Mouse (Mus musculus): ENCODE measurements around the gene Tmem8b. TPM values are rescaled to one million over a fixed set of nuclear protein-coding genes. Genes with fewer than 3 reads are reported as not detected.

Gene Tmem8b
- 10 to 100 TPM in 1 of 2 experiments, 1 to 10 TPM in 1; 6.6 to 10.7 TPM for total RNA-seq (2021)
- long read RNA-seq, experiment 1, partial matches to known transcripts: 5 of 8 reads
- long read RNA-seq, experiment 1, other reads (novel, unspliced or antisense): 3 of 8 reads
- long read RNA-seq, experiment 2, partial matches to known transcripts: 0 of 2 reads
- long read RNA-seq, experiment 2, other reads (novel, unspliced or antisense): 2 of 2 reads

DNA sequence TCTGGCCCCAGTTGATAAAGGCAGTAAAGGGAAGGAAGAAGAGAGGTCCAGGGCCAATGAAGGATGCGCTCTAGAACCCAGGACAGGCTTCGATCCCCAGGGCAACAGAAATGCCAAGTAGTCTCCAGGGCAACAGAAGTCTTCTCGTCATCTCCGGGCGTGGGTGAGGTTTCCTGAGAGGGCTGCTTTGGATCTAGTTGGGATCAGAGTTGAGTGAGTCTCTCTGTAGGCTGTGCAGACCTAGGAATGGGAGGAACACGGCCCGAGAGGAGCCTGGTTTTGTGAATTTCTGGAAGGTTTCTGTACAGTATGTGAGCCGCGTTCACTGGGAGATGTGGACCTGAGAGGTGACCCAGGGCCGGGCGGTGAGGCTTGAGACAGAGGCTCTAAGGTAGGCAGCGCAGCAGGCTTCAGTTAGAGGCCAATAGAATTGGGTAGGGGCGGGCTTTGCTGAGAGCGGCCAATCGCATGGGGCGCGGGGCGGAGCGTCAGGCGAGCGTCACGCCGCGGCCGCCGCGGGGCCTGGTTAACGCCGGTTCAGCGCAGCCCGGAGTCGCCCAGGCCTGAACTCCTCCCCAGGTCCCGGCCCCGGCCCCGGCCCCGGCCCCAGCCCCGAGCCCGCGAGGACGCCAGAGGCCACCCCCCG is at the start of gene Tmem8b, which contains the start of gene Fam221b:
TSS of gene Tmem8b (plus strand) at position 190 of the 646 bp plus-strand sequence.
TSS of gene Fam221b (minus strand) at position 364 of the 646 bp plus-strand sequence.
- DNase-seq: peak; percentile 94

DNA sequence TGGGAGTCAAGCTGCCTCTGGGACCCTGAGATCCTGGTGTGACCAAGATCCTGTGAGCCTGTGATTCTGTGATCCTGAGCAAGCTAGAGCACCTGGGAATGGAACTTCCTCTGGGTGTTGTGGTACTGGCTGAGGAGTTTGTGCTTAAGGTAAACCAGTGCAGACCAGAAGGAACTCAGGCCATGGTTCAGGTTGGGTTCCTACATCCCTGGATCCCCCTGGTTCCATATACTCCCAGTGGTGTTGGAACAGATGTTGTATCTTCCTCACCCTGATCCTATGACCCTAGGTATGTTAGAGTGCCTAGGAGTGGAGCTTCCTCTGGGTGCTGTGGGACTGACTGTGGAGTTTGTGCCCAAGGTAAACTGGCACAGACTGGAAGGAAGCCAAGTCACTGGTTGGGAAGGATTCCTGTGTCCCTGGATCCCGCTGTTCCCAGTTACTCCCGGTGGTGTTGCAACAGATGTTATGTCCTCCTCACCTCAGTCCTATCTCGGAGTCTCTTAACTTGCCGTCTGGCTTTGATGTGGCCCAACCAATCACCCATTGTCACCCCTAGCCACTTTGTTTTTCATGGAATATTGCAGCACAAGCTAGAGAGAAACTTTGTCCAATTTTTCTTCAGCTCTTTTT is 48.5 kb upstream of the Tmem8b start:
- no peak for DNase-seq

GRCm38 (mm10) chr4:43629106-43629817 is 39.5 kb upstream of the Tmem8b start:
- DNase-seq: no peak

DNA sequence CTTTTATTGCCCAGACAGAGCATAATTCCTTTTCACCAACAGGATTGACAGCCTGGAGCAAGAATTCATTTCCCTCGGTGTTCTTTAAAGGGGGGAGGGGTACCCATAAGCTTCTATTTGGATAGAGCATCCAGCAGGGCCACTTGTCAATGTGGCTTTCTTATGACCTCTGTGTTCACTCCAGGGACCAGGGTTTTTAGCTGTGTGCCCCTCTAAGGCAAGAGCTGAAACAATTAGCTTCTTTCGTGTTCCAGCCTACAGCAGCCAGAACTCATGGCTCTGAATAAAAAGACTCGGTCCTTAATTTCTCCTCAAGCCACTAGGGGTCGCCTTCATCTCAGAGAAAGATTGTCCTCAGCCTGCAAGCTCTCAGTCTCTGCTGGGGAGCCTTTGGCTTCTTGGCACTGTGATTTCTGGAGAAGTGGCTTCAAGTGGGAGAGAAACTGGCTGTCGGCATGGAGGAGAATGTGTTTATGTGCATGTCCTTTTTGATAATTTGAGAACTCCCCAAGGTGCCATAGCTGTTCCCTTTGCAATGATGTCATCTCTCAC is 38.7 kb upstream of the Tmem8b start:
- DNase-seq: peak; percentile 86

GRCm38 (mm10) chr4:43630671-43631045 is 38.1 kb upstream of the Tmem8b start:
- no peak for DNase-seq

DNA sequence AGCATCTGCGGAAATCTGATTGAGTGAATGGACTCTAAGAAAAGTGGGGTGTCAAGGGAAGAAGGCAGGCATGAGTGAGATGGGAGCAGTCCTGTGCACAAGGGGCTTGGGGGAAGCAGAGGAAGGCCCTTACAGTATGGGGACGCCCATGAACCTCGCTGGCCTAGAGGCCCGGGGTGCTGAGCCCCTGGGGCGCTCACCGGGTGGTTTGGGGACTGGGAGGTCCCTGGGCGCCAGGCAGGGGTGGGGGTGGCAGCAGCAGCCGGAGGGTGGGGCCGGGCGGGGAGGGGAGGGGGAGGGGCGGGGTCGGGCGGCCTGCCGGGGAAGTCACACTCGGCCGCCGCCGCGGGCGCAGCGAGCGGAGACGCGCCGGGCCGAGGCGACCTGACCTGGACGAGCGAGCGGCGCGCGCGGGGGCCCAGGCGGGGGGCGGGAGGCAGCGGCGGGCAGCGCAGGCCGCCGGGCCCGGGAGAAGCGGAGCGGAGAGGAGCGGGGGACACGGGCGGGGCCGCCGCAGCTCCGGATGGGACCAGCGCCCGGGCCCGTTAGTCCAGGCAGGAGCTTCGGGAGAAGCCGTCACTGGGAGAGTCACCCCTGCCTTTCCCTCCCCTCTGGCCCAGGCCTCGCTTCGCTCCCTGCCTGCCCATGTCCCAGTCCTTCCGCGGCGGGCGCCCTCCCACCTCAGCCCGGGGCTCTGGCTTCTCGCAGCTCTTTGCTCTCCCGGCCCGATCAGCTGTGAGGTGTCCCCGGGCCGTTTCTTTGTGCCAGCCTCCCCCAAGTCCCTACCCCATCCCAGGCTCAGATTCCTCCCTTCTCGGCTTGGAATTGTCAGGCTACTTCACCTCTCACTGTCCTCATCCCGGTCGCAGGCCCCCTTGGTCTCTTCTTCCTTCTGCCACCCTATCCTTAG is 37.5 kb upstream of the Tmem8b start, which contains the start of gene Npr2:
TSS of gene Npr2 (plus strand) at position 890 of the 910 bp plus-strand sequence.
- peak; percentile 71 for DNase-seq

GRCm38 (mm10) chr4:43631956-43632920 is 36.5 kb upstream of the Tmem8b start:
- peak; percentile 31 for DNase-seq

GRCm38 (mm10) chr4:43633296-43633695 is 35.5 kb upstream of the Tmem8b start:
- DNase-seq: no peak

- no peak for DNase-seq
Measured at GRCm38 (mm10) chr4:43633736-43634135, 35.0 kb upstream of the Tmem8b start.

DNA sequence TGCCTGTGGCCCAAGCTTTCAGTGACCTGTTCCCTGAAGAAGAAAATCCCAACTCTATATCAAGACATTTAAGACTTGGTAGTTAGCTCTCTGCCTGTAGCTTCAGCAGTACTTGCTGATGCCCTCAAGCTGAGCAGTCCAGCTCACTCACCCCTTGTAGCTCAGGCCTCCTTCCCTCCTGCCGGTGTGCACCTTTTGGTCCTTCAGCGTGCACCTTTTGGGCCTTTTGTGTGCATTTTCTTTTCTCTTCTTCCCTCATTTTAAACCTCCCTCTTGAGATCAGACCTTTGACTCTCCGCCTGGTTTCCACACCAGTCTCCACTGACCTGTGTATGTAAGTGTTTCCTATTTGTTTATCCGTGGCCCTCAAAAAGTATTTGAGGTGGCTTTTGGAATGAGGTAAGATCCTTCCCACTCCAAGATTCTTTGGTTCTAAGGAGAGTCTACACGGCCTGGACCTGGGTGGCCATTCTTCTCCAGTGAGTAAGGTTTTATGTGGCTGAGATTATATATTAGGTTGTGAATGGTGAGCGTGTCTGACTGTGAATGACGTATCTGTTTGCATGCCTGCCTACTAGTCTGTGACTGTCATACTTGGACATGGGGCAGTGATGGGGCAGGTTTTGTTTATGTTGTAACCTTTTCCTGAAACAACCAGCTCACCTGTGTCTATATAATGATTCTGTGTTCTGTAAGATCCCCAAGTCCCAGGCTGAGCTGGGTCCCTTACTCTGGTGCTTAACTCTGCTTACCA is 34.0 kb upstream of the Tmem8b start:
- no peak for DNase-seq

GRCm38 (mm10) chr4:43636751-43637150 is 32.0 kb upstream of the Tmem8b start:
- DNase-seq: no peak

DNA sequence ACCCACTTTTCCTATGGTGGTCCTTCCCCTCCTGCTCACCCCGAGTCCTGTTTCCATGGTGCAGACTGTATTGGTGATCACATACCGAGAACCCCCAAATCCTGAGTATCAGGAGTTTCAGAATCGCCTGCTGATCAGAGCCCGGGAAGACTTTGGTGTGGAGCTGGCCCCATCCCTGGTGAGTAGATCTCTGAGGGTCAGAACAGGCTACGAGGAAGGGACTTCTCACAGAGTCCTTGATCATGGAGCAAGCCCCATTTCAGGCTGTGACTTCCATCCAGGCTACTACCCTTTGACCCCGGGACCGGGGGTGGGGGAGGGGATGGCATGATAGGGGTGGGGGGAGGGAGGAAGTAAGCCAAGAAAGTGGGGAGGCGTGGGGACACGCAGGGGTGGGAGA is 28.7 kb upstream of the Tmem8b start:
- peak; percentile 0 for DNase-seq

DNA sequence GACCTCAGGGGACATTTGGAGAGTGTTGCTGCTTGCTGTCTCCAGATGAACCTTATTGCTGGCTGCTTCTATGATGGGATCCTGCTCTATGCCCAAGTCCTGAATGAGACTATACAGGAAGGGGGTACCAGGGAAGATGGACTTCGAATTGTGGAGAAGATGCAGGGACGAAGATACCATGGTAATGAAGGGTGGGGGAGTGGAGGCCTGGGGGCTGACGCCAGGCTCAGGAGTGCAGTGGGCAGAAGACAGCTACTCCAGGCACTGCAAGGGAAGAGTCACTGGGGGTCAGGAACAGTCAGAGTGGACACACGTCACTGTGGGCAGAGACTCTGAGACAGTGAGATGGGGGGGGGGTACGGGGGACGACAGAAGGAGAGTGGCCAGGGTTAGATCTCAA is 28.3 kb upstream of the Tmem8b start:
- no peak for DNase-seq

DNA sequence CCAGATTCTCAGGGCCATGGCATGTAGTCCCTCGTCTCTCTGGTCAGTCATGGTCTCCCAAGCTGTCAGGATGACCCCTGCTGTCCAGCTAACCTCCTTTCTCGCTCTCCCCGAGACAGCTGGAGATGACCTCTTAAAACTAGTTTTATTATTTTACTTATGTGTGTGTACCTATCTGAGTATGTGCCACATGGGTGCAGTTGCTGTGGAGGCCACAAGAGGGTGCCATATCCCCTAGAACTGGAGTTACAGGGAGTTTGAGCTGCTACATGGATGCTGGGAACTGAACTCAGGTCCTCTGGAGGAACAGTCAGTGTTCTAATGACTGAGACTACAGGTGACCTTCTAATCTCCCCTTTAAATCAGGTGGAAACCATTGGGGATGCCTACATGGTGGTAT is 19.0 kb upstream of the Tmem8b start:
- no peak for DNase-seq

- DNase-seq: no peak
Measured at GRCm38 (mm10) chr4:43652726-43653125, 16.0 kb upstream of the Tmem8b start.

GRCm38 (mm10) chr4:43653161-43654015 is 15.4 kb upstream of the Tmem8b start, which contains the start of gene Spag8:
Spag8 (minus strand) TSS chr4:43653594.
- peak; percentile 49 for DNase-seq

DNA sequence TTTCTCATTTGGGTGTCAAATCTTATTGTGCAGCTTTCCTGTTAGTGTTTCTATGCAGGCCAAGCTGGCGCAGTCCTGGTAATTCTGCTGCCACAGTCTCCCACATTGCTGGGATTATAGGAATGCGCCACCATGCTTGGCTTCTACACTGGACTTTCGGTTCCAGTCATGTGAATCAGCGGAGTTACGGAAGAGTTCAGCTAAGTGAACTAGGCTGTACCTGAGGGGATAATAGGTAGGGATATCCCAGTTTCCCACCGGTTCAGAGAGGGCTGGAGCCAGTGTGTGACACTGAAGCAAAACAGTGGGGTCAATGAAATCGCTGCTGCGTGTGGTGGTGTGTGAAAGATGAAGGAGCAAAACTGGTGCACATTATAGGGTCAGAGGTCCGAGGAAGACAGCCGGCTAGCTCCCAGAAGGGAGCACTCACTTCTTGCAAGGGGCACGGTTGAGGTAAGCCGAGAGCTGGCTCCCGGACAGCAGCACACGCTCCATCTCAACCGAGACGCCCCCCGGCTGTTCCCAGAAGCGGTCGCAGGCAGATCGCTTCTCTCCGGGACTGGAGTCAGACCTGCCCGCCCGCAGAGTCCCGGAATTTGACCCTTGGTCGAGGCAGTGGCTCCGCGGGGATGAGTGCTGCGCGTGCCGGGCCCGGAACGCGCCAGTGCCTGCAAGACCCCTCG is 13.0 kb upstream of the Tmem8b start:
- no peak for DNase-seq

Measured in adrenal gland, postnatal 10 days (tissue).